Mouse (Mus musculus) liver, embryonic 16.5 days (tissue): ENCODE data around the gene Gpr108. TPM values are rescaled to one million over a fixed set of nuclear protein-coding genes. Genes with fewer than 3 reads are reported as not detected.
A peak's percentile ranks its signal among the peaks of the same experiment; 100 is the strongest.

Experiments
- ATAC-seq: fragments of 200-750 bp; cut with Nextera tagmentation; 2 replicates; pipeline ENCODE4 v1.8.0; 2017; ENCODE audit warnings: low read depth, mild to moderate bottlenecking, moderate number of reproducible peaks, moderate library complexity
- H3K27ac ChIP-seq: fragments of 300-500 bp; sonication (generic); 2 replicates; pipeline ENCODE4 v1.5.1; 2014; ENCODE audit warnings: mild to moderate bottlenecking, low read length
- H3K27me3 ChIP-seq: fragments of 300-500 bp; sonication (generic); 2 replicates; pipeline ENCODE4 v1.6.1; 2014; ENCODE audit warnings: low read depth, low read length, mixed read lengths; ENCODE audit not compliant: control insufficient read depth, insufficient read depth
- H3K36me3 ChIP-seq: fragments of 300-500 bp; sonication (generic); 2 replicates; pipeline ENCODE4 v1.6.1; 2014; ENCODE audit warnings: mild to moderate bottlenecking; ENCODE audit not compliant: control insufficient read depth, insufficient read depth
- H3K4me1 ChIP-seq: fragments of 300-500 bp; sonication (generic); 2 replicates; pipeline ENCODE4 v1.6.1; 2014; ENCODE audit warnings: low read depth, low read length, mixed read lengths; ENCODE audit not compliant: control insufficient read depth
- H3K4me2 ChIP-seq: fragments of 300-500 bp; sonication (generic); 2 replicates; pipeline ENCODE4 v1.6.1; 2014; ENCODE audit warnings: low read depth, low read length, mixed read lengths
- H3K4me3 ChIP-seq: fragments of 300-500 bp; sonication (generic); 2 replicates; pipeline ENCODE4 v1.5.1; 2014; ENCODE audit warnings: low read depth, mild to moderate bottlenecking, low read length
- H3K9ac ChIP-seq: fragments of 300-500 bp; sonication (generic); 2 replicates; pipeline ENCODE4 v1.6.1; 2014; ENCODE audit warnings: low read depth, low read length
- H3K9me3 ChIP-seq: fragments of 300-500 bp; sonication (generic); replicated peaks from 2 replicates; pipeline ENCODE4 v1.6.1; 2016; ENCODE audit warnings: low read length; ENCODE audit not compliant: control insufficient read depth
- WGBS: fragments of 180-500 bp; shearing (Covaris S2); extraction: QIAGEN DNeasy Blood & Tissue Kit; methylation state at CpG from one replicate; pipeline ENCODE4 v1.1.7; 2014; ENCODE audit not compliant: insufficient replicate concordance; 5-methylcytosine and 5-hydroxymethylcytosine counted together
- polyA plus RNA-seq: library from polyadenylated mRNA; unstranded; fragments of >200 nt; fragmentation: Nextera tagmentation; extraction: Ambion mirVana; gene quantifications from 2 replicates; pipeline ENCODE4 v1.2.1, GENCODE M21; 2015

The Gpr108 gene
- polyA plus RNA-seq, 1 experiment from 2014 or later = 12.6 TPM

GRCm38 (mm10) chr17:57276634-57277121 lies 28.4 kb upstream of the Gpr108 start:
- Histone ChIP-seq H3K4me3 (peak overlapping the region; percentile 44), H3K27me3 (peaks cover 22% of the 10 kb centered on the region), H3K4me2 (peak overlapping the region; percentile 74), H3K4me1 (peaks cover 16% of the 10 kb centered on the region), H3K9ac (no peak overlapping the region), H3K9me3 (no peaks in the 10 kb centered on the region), H3K27ac (no peak overlapping the region), H3K36me3 (no peaks in the 10 kb centered on the region)
- 0 out of 2 replicates have a peak, but pooled peaks have one; percentile 17 for ATAC-seq
- WGBS = 0% methylated on average over 20 of the region's 20 CpGs

DNA sequence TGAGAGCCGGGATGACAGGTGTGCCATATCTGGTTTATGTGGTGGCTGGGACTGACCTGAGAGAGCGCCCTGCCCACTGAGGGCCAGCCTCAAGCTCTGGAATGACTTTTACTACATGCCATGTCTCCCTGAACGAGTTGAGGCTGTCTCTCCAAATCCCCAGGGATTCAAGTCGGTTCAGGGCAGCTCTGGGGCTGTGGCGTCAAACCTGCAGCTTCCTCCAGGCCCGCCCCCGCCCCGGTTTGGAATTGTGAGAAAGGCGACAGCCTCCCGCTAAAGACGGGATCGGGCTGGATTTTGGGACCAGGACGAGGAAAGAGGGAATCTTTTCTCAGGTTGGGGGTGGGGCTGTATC lies 27.7 kb upstream of the Gpr108 start:
- no peaks in the 10 kb centered on the region for H3K36me3 ChIP-seq
- H3K27me3 ChIP-seq = peaks cover 22% of the 10 kb centered on the region
- peak overlapping the region; percentile 44 for H3K4me3 ChIP-seq
- 2% methylated on average over 13 of the region's 13 CpGs for WGBS
- H3K9ac ChIP-seq = peak overlapping the region; percentile 24; the same call in 1 of the 2 replicates
- no peak overlapping the region for H3K27ac ChIP-seq
- H3K9me3 ChIP-seq = no peaks in the 10 kb centered on the region
- peaks cover 16% of the 10 kb centered on the region for H3K4me1 ChIP-seq
- ATAC-seq = no peak
- peak overlapping the region; percentile 74 for H3K4me2 ChIP-seq

GRCm38 (mm10) chr17:57275111-57275996 lies 27.1 kb upstream of the Gpr108 start:
- Histone ChIP-seq H3K27me3 (peaks cover 22% of the 10 kb centered on the region), H3K4me1 (peaks cover 16% of the 10 kb centered on the region), H3K4me2 (peak overlapping the region; percentile 74), H3K27ac (no peak overlapping the region), H3K9me3 (no peaks in the 10 kb centered on the region), H3K4me3 (peak overlapping the region; percentile 44), H3K9ac (peak overlapping the region; percentile 53), H3K36me3 (no peaks in the 10 kb centered on the region)
- WGBS = under 1% methylated on average over 53 of the region's 53 CpGs
- peak; percentile 80 for ATAC-seq

- H3K27ac ChIP-seq = no peak overlapping the region
- peak overlapping the region; percentile 74 for H3K4me2 ChIP-seq
- peaks cover 16% of the 10 kb centered on the region for H3K4me1 ChIP-seq
- 5% methylated on average over 15 of the region's 15 CpGs for WGBS
- no peaks in the 10 kb centered on the region for H3K9me3 ChIP-seq
- no peak for ATAC-seq
- H3K4me3 ChIP-seq = peak overlapping the region; percentile 44
- H3K27me3 ChIP-seq = peaks cover 22% of the 10 kb centered on the region
- no peak overlapping the region; the same call in 1 of the 2 replicates for H3K9ac ChIP-seq
- H3K36me3 ChIP-seq = no peaks in the 10 kb centered on the region
Observed at GRCm38 (mm10) chr17:57274686-57275085, 26.4 kb upstream of the Gpr108 start.

- Histone ChIP-seq H3K27ac (no peak overlapping the region), H3K9ac (no peak overlapping the region), H3K36me3 (no peaks in the 10 kb centered on the region), H3K4me1 (peaks cover 16% of the 10 kb centered on the region), H3K4me2 (no peak overlapping the region), H3K4me3 (no peak overlapping the region), H3K9me3 (no peaks in the 10 kb centered on the region), H3K27me3 (peaks cover 22% of the 10 kb centered on the region)
- no peak for ATAC-seq
- 32% methylated on average over 7 of the region's 7 CpGs for WGBS
Observed at GRCm38 (mm10) chr17:57273846-57274245, 25.6 kb upstream of the Gpr108 start.

DNA sequence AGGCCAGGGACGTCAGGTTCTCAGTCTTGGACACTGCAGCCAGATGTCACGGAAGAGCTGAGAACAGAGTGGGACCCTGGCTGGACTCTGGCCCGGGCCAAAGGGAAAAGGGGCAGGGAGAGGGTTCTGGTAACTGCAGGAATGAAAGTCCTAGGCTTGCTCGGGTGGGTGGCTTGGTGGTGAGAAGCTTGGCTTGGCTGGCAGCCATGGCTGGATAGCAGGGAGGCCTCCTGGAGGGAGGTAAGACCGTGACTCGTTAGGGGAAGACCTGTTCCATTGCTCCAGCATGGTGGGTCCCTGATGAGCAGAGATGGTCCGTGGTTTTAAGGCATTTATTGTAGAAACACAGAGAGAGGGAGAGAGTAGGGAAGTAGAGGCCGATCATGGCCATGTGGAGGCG lies 23.1 kb upstream of the Gpr108 start:
- no peaks in the 10 kb centered on the region for H3K36me3 ChIP-seq
- no peak overlapping the region for H3K4me3 ChIP-seq
- ATAC-seq = no peak
- H3K4me2 ChIP-seq = no peak overlapping the region
- WGBS = 55% methylated on average over 9 of the region's 9 CpGs
- H3K9me3 ChIP-seq = no peaks in the 10 kb centered on the region
- peaks cover 12% of the 10 kb centered on the region for H3K4me1 ChIP-seq
- H3K27me3 ChIP-seq = peaks cover 22% of the 10 kb centered on the region
- H3K9ac ChIP-seq = no peak overlapping the region
- no peak overlapping the region for H3K27ac ChIP-seq

DNA sequence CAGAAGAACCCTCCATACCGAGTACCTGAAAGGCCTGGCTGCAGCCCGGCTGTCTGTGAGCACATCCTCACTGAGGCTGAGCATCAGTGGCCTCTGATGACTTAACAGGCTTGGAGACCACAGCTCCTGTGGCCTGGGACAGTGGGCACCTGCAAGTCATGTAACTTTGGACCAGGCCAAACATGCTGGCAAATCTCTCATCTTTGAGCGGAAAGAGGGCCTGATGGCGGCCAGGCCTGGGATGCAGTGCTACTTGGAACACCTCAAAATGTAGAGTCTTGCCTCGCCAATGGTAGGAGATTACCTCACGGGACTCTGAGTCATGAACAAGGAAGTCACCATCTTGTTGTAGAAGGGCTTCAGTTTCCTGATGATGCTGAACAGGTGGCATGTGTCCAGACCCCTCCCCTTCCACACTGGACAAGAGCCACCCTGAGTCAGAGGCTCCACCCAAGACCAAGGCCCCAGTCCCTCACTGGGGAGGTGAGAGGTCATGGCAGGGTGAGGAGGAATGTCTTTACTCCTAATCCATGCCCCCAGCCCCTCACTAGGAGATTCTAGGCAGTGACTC lies 19.4 kb upstream of the Gpr108 start:
- H3K9me3 ChIP-seq = no peaks in the 10 kb centered on the region
- no peaks in the 10 kb centered on the region; the same call in 1 of the 2 replicates for H3K27me3 ChIP-seq
- ATAC-seq = no peak
- 66% methylated on average over 6 of the region's 6 CpGs for WGBS
- no peak overlapping the region for H3K4me2 ChIP-seq
- no peaks in the 10 kb centered on the region for H3K36me3 ChIP-seq
- H3K9ac ChIP-seq = no peak overlapping the region
- peaks cover 9% of the 10 kb centered on the region for H3K4me1 ChIP-seq
- no peak overlapping the region for H3K27ac ChIP-seq
- no peak overlapping the region for H3K4me3 ChIP-seq

- H3K27ac ChIP-seq = no peak overlapping the region
- peak; percentile 75 for ATAC-seq
- no peaks in the 10 kb centered on the region for H3K36me3 ChIP-seq
- WGBS = 31% methylated on average over 21 of the region's 22 CpGs
- no peaks in the 10 kb centered on the region for H3K9me3 ChIP-seq
- H3K4me1 ChIP-seq = peaks cover 9% of the 10 kb centered on the region
- H3K4me3 ChIP-seq = no peak overlapping the region
- no peak overlapping the region for H3K9ac ChIP-seq
- peak overlapping the region; percentile 25; the same call in 1 of the 2 replicates for H3K4me2 ChIP-seq
- H3K27me3 ChIP-seq = no peaks in the 10 kb centered on the region
Observed at GRCm38 (mm10) chr17:57264972-57265945, 17.0 kb upstream of the Gpr108 start.
